Mouse (Mus musculus) CH12.LX (cell line): ENCODE results near the gene Gng12. TPM values are rescaled to one million over a fixed set of nuclear protein-coding genes. Genes with fewer than 3 reads are reported as not detected.

Source experiments
- DNase-seq: peaks from one replicate; pipeline ENCODE4 v3.0.0-alpha.2; 2013; ENCODE audit errors: extremely low read depth
- H3K27ac ChIP-seq: 2 replicates; pipeline ENCODE4 v1.5.1; 2012; ENCODE audit warnings: low read depth, mild to moderate bottlenecking, control low read depth, moderate library complexity; ENCODE audit not compliant: insufficient read depth
- H3K27me3 ChIP-seq: replicated peaks from 2 replicates; pipeline ENCODE3; 2012; ENCODE audit warnings: inconsistent platforms
- H3K36me3 ChIP-seq, 2 experiments: replicated peaks in 1 of 2; 2 replicates each; pipeline versions ENCODE3 to v1.6.1; 2012; ENCODE audit warnings: inconsistent platforms in 1 of 2, low read length in 1 of 2, mild to moderate bottlenecking in 1 of 2, mixed read lengths in 1 of 2, moderate library complexity in 1 of 2; ENCODE audit not compliant: control insufficient read depth in 1 of 2, insufficient read depth in 1 of 2
- H3K4me1 ChIP-seq, 2 experiments: 2 replicates each; pipeline ENCODE4 v1.6.1; 2012; ENCODE audit warnings: inconsistent platforms in 1 of 2, moderate library complexity in 1 of 2; ENCODE audit not compliant: insufficient read depth in 2 of 2, control insufficient read depth in 1 of 2
- H3K4me2 ChIP-seq: 2 replicates; pipeline ENCODE4 v1.6.1; 2012; ENCODE audit warnings: low read depth, mild to moderate bottlenecking, control low read depth; ENCODE audit not compliant: poor library complexity, insufficient read depth, severe bottlenecking
- H3K4me3 ChIP-seq, 3 experiments: fragments of 150-350 bp in 1 of 3; sonication (generic) in 1 of 3; replicated peaks in 1 of 3; 2 replicates each; pipeline versions ENCODE3 to v1.5.1; 2011 to 2012; ENCODE audit warnings: low read depth in 2 of 3, low read length in 2 of 3, mild to moderate bottlenecking in 2 of 3, moderate library complexity in 2 of 3, control low read depth in 1 of 3, improper control_type of control experiment in 1 of 3, inconsistent platforms in 1 of 3, mixed read lengths in 1 of 3; ENCODE audit not compliant: poor library complexity in 1 of 3
- H3K79me2 ChIP-seq: replicated peaks from 2 replicates; pipeline ENCODE4 v1.6.1; 2012; ENCODE audit warnings: mild to moderate bottlenecking, moderate library complexity; ENCODE audit not compliant: control insufficient read depth, poor library complexity, insufficient read depth, severe bottlenecking; ENCODE audit errors: extremely low read depth
- H3K9ac ChIP-seq: 2 replicates; pipeline ENCODE4 v1.6.1; 2012; ENCODE audit warnings: low read depth, mild to moderate bottlenecking, control low read depth, moderate library complexity; ENCODE audit not compliant: insufficient read depth
- H3K9me3 ChIP-seq: replicated peaks from 2 replicates; pipeline ENCODE3; 2012; ENCODE audit warnings: low read length, inconsistent platforms, mixed read lengths
- CHD1 ChIP-seq: IDR thresholded peaks from 2 replicates; pipeline ENCODE4 v1.6.1; 2012; ENCODE audit warnings: low read depth, low read length, improper control_type of control experiment, inconsistent platforms
- CHD2 ChIP-seq: IDR thresholded peaks from 2 replicates; pipeline ENCODE4 v1.6.1; 2011; ENCODE audit warnings: low read length, improper control_type of control experiment
- CTCF ChIP-seq, 2 experiments: IDR thresholded peaks in 1 of 2; conservative IDR thresholded peaks in 1 of 2; 2 replicates each; pipeline ENCODE4 v1.5.1; 2011 to 2012; ENCODE audit warnings: low read depth in 2 of 2, low read length in 2 of 2, improper control_type of control experiment in 1 of 2, inconsistent platforms in 1 of 2, mild to moderate bottlenecking in 1 of 2, moderate library complexity in 1 of 2
- E2F4 ChIP-seq: IDR thresholded peaks from 2 replicates; pipeline ENCODE4 v1.6.1; 2011; ENCODE audit warnings: low read depth, low read length, improper control_type of control experiment; ENCODE audit not compliant: insufficient replicate concordance
- ELF1 ChIP-seq: IDR thresholded peaks from 2 replicates; pipeline ENCODE4 v1.6.1; 2014; ENCODE audit warnings: low read depth, mild to moderate bottlenecking, inconsistent platforms, low read length, improper control_type of control experiment
- EP300 ChIP-seq: IDR thresholded peaks from 2 replicates; pipeline ENCODE4 v1.6.1; 2011; ENCODE audit warnings: low read length, improper control_type of control experiment
- GABPA ChIP-seq: IDR thresholded peaks from 2 replicates; pipeline ENCODE4 v1.6.1; 2012; ENCODE audit warnings: low read depth, low read length, improper control_type of control experiment, inconsistent platforms; ENCODE audit not compliant: insufficient replicate concordance
- HCFC1 ChIP-seq: IDR thresholded peaks from 2 replicates; pipeline ENCODE4 v1.6.1; 2012; ENCODE audit warnings: low read depth, mild to moderate bottlenecking, inconsistent platforms, low read length, improper control_type of control experiment
- JUN ChIP-seq: IDR thresholded peaks from 2 replicates; pipeline ENCODE4 v1.6.1; 2011; ENCODE audit warnings: low read depth, mild to moderate bottlenecking, low read length, improper control_type of control experiment, moderate library complexity; ENCODE audit not compliant: insufficient read depth
- JUND ChIP-seq: conservative IDR thresholded peaks from 2 replicates; pipeline ENCODE4 v1.6.1; 2011; ENCODE audit warnings: low read depth, low read length, improper control_type of control experiment
- KAT2A ChIP-seq: IDR thresholded peaks from 2 replicates; pipeline ENCODE4 v1.6.1; 2012; ENCODE audit warnings: low read length, improper control_type of control experiment, inconsistent platforms; ENCODE audit not compliant: insufficient replicate concordance
- MAFK ChIP-seq: IDR thresholded peaks from 2 replicates; pipeline ENCODE4 v1.6.1; 2011; ENCODE audit warnings: low read length, improper control_type of control experiment; ENCODE audit not compliant: insufficient replicate concordance
- MEF2A ChIP-seq: IDR thresholded peaks from 2 replicates; pipeline ENCODE4 v1.6.1; 2014; ENCODE audit warnings: low read depth, mild to moderate bottlenecking, inconsistent platforms, low read length, improper control_type of control experiment, borderline replicate concordance
- MYC ChIP-seq: IDR thresholded peaks from 2 replicates; pipeline ENCODE4 v1.6.1; 2011; ENCODE audit warnings: low read depth, mild to moderate bottlenecking, improper control_type of control experiment, low read length
- NELFE ChIP-seq: IDR thresholded peaks from 2 replicates; pipeline ENCODE4 v1.6.1; 2011; ENCODE audit warnings: low read depth, low read length, improper control_type of control experiment
- PAX5 ChIP-seq: IDR thresholded peaks from 2 replicates; pipeline ENCODE4 v1.6.1; 2012; ENCODE audit warnings: low read length, inconsistent platforms, mixed read lengths
- POLR2AphosphoS2 ChIP-seq: IDR thresholded peaks from 2 replicates; pipeline ENCODE4 v1.6.1; 2011; ENCODE audit warnings: low read depth, low read length, improper control_type of control experiment
- RCOR1 ChIP-seq: conservative IDR thresholded peaks from 2 replicates; pipeline ENCODE4 v1.6.1; 2012; ENCODE audit warnings: low read depth, mild to moderate bottlenecking, inconsistent platforms, low read length, improper control_type of control experiment
- SMC3 ChIP-seq: IDR thresholded peaks from 2 replicates; pipeline ENCODE4 v1.6.1; 2011; ENCODE audit warnings: low read depth, low read length, improper control_type of control experiment
- TCF12 ChIP-seq: IDR thresholded peaks from 2 replicates; pipeline ENCODE4 v1.6.1; 2014; ENCODE audit warnings: low read depth, mild to moderate bottlenecking, inconsistent platforms, low read length, improper control_type of control experiment
- USF1 ChIP-seq: IDR thresholded peaks from 2 replicates; pipeline ENCODE4 v1.6.1; 2014; ENCODE audit warnings: low read depth, mild to moderate bottlenecking, inconsistent platforms, low read length, improper control_type of control experiment
- ZC3H11A ChIP-seq: IDR thresholded peaks from 2 replicates; pipeline ENCODE4 v1.6.1; 2012; ENCODE audit warnings: low read depth, mild to moderate bottlenecking, inconsistent platforms, low read length, improper control_type of control experiment
- ZKSCAN1 ChIP-seq: IDR thresholded peaks from 2 replicates; pipeline ENCODE4 v1.6.1; 2012; ENCODE audit warnings: low read depth, inconsistent platforms, low read length, improper control_type of control experiment, borderline replicate concordance
- ZMIZ1 ChIP-seq: IDR thresholded peaks from 2 replicates; pipeline ENCODE4 v1.6.1; 2012; ENCODE audit warnings: low read depth, mild to moderate bottlenecking, inconsistent platforms, low read length, improper control_type of control experiment
- ZNF384 ChIP-seq: IDR thresholded peaks from 2 replicates; pipeline ENCODE4 v1.6.1; 2012; ENCODE audit warnings: low read depth, low read length, improper control_type of control experiment, inconsistent platforms
- dilution Hi-C: fragments of 300-500 bp; cut with MboI; formaldehyde crosslinking; loops from 2 replicates; pipeline ENCODE4 v1.14.3; 2020; ENCODE audit warnings: low sequenced_read_pairs; ENCODE audit not compliant: extremely low pct_unique_long_range_greater_than_20kb, extremely low pct_ligation_motif_present
- in situ Hi-C: fragments of 300-500 bp; cut with MboI; formaldehyde crosslinking; loops from 3 replicates; pipeline ENCODE4 v1.14.3; 2019; ENCODE audit warnings: low sequenced_read_pairs, low pct_ligation_motif_present, low pct_unique_long_range_greater_than_20kb, mixed read lengths
- polyA plus RNA-seq: library from polyadenylated mRNA; unstranded; fragments of >175 nt; gene quantifications from 2 replicates; pipeline ENCODE4 v1.2.1, GENCODE M21; 2012; ENCODE audit warnings: low read depth; ENCODE audit not compliant: insufficient read length
- total RNA-seq, 2 experiments: library from RNA; depleted of rRNA; stranded (reverse); fragments of 300-350 nt in 1 of 2; fragments of >200 nt in 1 of 2; gene quantifications; 2 replicates each; pipeline ENCODE4 v1.2.3; 2012 to 2014

The Gng12 gene
- total and polyA plus RNA-seq, 3 experiments = 3.9 to 20.8 (median 12.2) TPM

GRCm38 (mm10) chr6:67040904-67041410 is 144.8 kb downstream of the Gng12 start:
- H3K9me3 ChIP-seq = no peaks in the 10 kb centered on the region
- no peaks in the 10 kb centered on the region for H3K36me3 ChIP-seq
- H3K27ac ChIP-seq = no peak overlapping the region
- in situ Hi-C loops = no loop called here
- TF ChIP-seq MYC (no peak), CTCF (conservative IDR thresholded peaks at IDR 0.05 in 1 of 2, IDR thresholded peaks at IDR 0.05 in 1 of 2; ENCODE audit: low read depth in 2 of 2, low read length in 2 of 2) (no peak), POLR2AphosphoS2 (no peak), ZMIZ1 (no peak), PAX5 (no peak), HCFC1 (no peak), GABPA (no peak), ZKSCAN1 (no peak), CHD2 (no peak), KAT2A (no peak), E2F4 (no peak), SMC3 (no peak), MEF2A (no peak), MAFK (no peak), ZNF384 (no peak), JUND (no peak), JUN (no peak), NELFE (no peak)
- peaks cover 0 to 8% of the 10 kb centered on the region in 2 experiments; a peak in 1 of 4 replicates for H3K4me1 ChIP-seq
- dilution Hi-C loops = no loop called here
- H3K4me3 ChIP-seq = no peak overlapping the region
- DNase-seq = no peak
- no peak overlapping the region for H3K9ac ChIP-seq
- H3K4me2 ChIP-seq = no peak overlapping the region
- H3K27me3 ChIP-seq = no peaks in the 10 kb centered on the region
- no peaks in the 10 kb centered on the region for H3K79me2 ChIP-seq

DNA sequence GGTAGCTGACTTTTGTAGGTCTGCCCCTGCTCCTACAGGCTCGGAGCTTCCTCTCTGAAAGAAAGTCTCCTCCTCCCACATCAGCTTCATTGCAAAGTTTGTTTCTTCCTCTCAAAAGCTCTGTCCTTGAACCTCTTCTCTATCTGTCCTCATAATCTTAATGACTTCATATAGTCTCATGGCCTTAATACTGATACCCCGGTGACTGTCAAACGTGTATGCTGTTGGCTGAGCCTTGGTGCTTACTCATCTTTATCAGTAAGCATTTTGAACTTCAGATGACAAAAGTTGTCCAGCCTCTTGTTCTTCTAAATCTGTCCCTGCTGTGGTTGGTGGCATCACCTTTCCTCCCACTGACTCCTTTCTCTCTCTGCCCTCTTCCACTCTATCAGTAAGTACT is 149.2 kb downstream of the Gng12 start:
- Histone ChIP-seq H3K9ac (no peak overlapping the region), H3K4me3 (no peak overlapping the region), H3K4me2 (no peak overlapping the region), H3K79me2 (no peaks in the 10 kb centered on the region), H3K27ac (no peak overlapping the region), H3K9me3 (no peaks in the 10 kb centered on the region), H3K4me1 (peaks cover 0 to 3% of the 10 kb centered on the region in 2 experiments; a peak in 1 of 4 replicates), H3K36me3 (no peaks in the 10 kb centered on the region), H3K27me3 (no peaks in the 10 kb centered on the region)
- TF ChIP-seq ZC3H11A = no peak
- TF ChIP-seq JUN = no peak
- TF ChIP-seq GABPA = no peak
- TF ChIP-seq CHD1 = no peak
- no peak for TF ChIP-seq MYC
- no peak for TF ChIP-seq JUND
- no peak for TF ChIP-seq CHD2
- TF ChIP-seq ELF1 = no peak
- TF ChIP-seq EP300 = no peak
- no peak for TF ChIP-seq RCOR1
- TF ChIP-seq ZMIZ1 = no peak
- TF ChIP-seq TCF12 = no peak
- TF ChIP-seq USF1 = no peak
- TF ChIP-seq SMC3 = no peak
- in situ Hi-C loops = no loop called here
- dilution Hi-C loops = no loop called here
- no peak for DNase-seq
